Mouse (Mus musculus) lung, adult 2 months (tissue): Measurements from ENCODE around the gene Pcgf1.

Source experiments
- CTCF ChIP-seq: fragments of 200-500 bp; IDR thresholded peaks from 2 replicates; pipeline ENCODE4 v1.5.1; 2011; ENCODE audit warnings: mild to moderate bottlenecking, low read length, control low read depth; ENCODE audit not compliant: insufficient read depth
- POLR2A ChIP-seq: fragments of 200-500 bp; IDR thresholded peaks from 2 replicates; pipeline ENCODE4 v1.6.1; 2011; ENCODE audit warnings: low read depth, mild to moderate bottlenecking, control low read depth, low read length, borderline replicate concordance; ENCODE audit errors: extremely low read depth

- TF ChIP-seq CTCF (no peak), POLR2A (no peak)
Measured at GRCm38 (mm10) chr6:83040601-83041000, 37.1 kb upstream of the Pcgf1 start.
